Mouse (Mus musculus): Measurements from ENCODE around the gene Galnt9. TPM values are rescaled to one million over a fixed set of nuclear protein-coding genes. Genes with fewer than 3 reads are reported as not detected.

Galnt9 gene
- total and polyA plus RNA-seq, 2 experiments: 0.05 TPM; not detected in 1

DNA sequence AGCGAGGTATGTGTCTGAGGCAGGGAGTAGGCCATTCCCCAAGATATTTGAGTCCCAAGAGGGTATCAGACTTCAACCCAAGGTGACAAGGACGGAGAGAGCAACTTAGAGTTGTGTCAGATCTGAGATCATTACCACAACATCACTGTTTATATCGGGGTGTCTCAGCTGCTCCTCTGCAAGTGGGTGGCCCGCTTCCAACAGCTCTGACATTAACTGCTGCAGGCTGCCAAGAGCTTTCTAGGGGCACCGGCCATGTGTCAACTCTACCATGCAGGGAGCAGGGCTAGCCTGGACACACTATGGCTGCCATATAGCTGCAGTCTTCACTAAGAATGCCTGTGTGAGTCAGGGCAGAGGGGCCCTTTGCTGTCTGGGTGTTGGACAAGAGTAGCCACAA is 65.7 kb downstream of the Galnt9 start:
- DNase-seq (ENCODE audit: extremely low read depth, low read depth, low spot score): no peak
- Histone ChIP-seq H3K4me1 (ENCODE audit: control insufficient read depth, insufficient read depth, low read length) (no peaks in the 10 kb centered on the region), H3K9ac (ENCODE audit: low read depth, low read length) (no peak overlapping the region), H3K36me3 (ENCODE audit: control insufficient read depth, insufficient read depth, low read length) (no peaks in the 10 kb centered on the region), H3K27me3 (ENCODE audit: control insufficient read depth, insufficient read depth, low read length) (no peaks in the 10 kb centered on the region), H3K4me3 (ENCODE audit: insufficient read depth, low read depth, low read length) (no peak overlapping the region), H3K79me2 (ENCODE audit: control insufficient read depth, insufficient read depth, low read length) (no peaks in the 10 kb centered on the region), H3K27ac (replicated peaks; ENCODE audit: insufficient read depth, low read depth, low read length) (no peak overlapping the region)
- 74% methylated on average over 5 of the region's 5 CpGs for WGBS
- TF ChIP-seq CTCF (IDR thresholded peaks at IDR 0.05; ENCODE audit: low read depth, low read length) (no peak), POLR2A (IDR thresholded peaks at IDR 0.05; ENCODE audit: extremely low read depth, insufficient read depth, low read length) (no peak)

DNA sequence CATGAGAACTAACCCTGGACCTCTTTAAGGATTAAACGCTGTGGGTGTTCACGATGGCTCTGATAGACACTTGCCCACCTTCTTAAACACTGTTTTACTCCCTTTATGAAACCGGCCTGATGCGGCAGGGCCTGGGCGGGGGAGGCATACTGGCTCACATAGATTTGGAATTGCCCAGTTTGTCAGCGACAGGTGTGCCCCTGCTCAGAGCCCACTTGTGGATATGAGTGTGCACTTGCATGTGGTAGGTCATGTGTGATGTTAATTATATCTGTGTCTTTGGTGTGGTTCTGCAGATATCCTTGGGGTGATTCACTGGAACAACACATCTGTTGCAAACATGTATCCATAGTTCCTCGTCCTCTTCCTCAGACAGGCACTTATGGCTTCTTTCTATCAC is 66.3 kb downstream of the Galnt9 start:
- Histone ChIP-seq H3K4me1 (ENCODE audit: control insufficient read depth, insufficient read depth, low read length) (no peaks in the 10 kb centered on the region), H3K79me2 (ENCODE audit: control insufficient read depth, insufficient read depth, low read length) (no peaks in the 10 kb centered on the region), H3K27me3 (ENCODE audit: control insufficient read depth, insufficient read depth, low read length) (no peaks in the 10 kb centered on the region), H3K27ac (replicated peaks; ENCODE audit: insufficient read depth, low read depth, low read length) (no peak overlapping the region), H3K9ac (ENCODE audit: low read depth, low read length) (no peak overlapping the region), H3K4me3 (ENCODE audit: insufficient read depth, low read depth, low read length) (no peak overlapping the region), H3K36me3 (ENCODE audit: control insufficient read depth, insufficient read depth, low read length) (no peaks in the 10 kb centered on the region)
- DNase-seq (ENCODE audit: extremely low read depth, low read depth, low spot score): no peak
- TF ChIP-seq POLR2A (IDR thresholded peaks at IDR 0.05; ENCODE audit: extremely low read depth, insufficient read depth, low read length) (no peak), CTCF (IDR thresholded peaks at IDR 0.05; ENCODE audit: low read depth, low read length) (no peak)
- WGBS: 89% methylated on average over 7 of the region's 7 CpGs

DNA sequence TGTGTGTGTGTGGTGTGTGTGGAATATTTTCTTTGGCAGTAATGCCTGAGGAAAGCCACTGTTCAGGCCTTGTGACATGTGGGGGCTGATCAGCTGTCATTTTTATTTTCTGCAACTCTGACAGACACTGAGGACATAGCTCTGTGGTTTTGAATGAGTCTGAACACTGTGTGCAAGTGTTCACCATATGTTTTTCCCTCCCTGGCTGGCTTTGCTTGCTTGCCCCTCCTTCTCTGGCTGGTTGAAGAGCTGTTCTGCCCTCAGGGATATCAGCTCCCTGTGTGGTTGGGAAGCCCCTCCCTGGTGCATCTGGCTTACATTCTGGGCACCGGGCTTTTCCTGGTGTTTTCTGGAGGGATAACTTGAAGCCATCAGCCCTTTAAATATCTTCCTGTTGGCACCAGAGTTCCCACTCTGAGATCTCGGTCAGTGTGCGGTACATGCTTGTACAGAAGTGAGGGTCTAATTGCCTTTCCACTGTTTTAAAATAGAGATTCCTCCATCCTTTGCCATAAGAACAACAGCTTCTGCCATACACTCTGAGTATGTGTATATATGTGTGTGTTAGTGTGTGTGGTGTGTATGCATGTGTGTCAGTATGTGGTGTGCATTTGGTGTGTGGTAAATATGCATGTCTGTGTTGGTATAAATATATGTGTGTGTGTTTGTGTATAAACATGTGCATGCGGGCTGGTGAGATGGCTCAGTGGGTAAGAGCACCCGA is 67.4 kb downstream of the Galnt9 start:
- H3K36me3 ChIP-seq (ENCODE audit: control insufficient read depth, insufficient read depth, low read length): no peaks in the 10 kb centered on the region
- no peak overlapping the region for H3K9ac ChIP-seq (ENCODE audit: low read depth, low read length)
- H3K27me3 ChIP-seq (ENCODE audit: control insufficient read depth, insufficient read depth, low read length): no peaks in the 10 kb centered on the region
- no peaks in the 10 kb centered on the region for H3K79me2 ChIP-seq (ENCODE audit: control insufficient read depth, insufficient read depth, low read length)
- no peak for DNase-seq (ENCODE audit: extremely low read depth, low read depth, low spot score)
- no peaks in the 10 kb centered on the region for H3K4me1 ChIP-seq (ENCODE audit: control insufficient read depth, insufficient read depth, low read length)
- 90% methylated on average over 5 of the region's 5 CpGs for WGBS
- H3K27ac ChIP-seq (replicated peaks; ENCODE audit: insufficient read depth, low read depth, low read length): no peak overlapping the region
- no peak overlapping the region for H3K4me3 ChIP-seq (ENCODE audit: insufficient read depth, low read depth, low read length)
- TF ChIP-seq POLR2A (IDR thresholded peaks at IDR 0.05; ENCODE audit: extremely low read depth, insufficient read depth, low read length) (no peak), CTCF (IDR thresholded peaks at IDR 0.05; ENCODE audit: low read depth, low read length) (no peak)

DNA sequence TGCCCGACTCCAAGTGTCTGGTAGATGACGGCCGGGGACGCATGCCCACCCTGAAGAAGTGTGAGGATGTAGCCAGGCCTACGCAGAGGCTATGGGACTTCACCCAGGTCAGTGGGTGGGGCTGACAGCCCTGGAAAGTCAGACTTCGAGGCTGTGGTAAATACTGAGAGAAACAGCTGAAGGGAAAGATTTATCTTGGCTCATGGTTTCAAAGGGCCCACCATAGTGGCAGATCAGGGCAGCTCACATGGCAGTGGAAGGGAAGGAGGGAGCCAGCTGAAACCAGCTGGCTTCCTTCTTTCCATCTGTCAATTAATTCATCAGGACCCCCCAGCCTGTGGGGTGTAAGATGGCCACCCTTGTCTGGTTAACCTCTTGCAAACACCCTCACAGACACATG is 75.1 kb downstream of the Galnt9 start:
- 85% methylated on average over 6 of the region's 6 CpGs for WGBS
- H3K36me3 ChIP-seq (ENCODE audit: control insufficient read depth, insufficient read depth, low read length): no peaks in the 10 kb centered on the region
- DNase-seq (ENCODE audit: extremely low read depth, low read depth, low spot score): no peak
- H3K4me3 ChIP-seq (ENCODE audit: insufficient read depth, low read depth, low read length): no peak overlapping the region
- H3K79me2 ChIP-seq (ENCODE audit: control insufficient read depth, insufficient read depth, low read length): no peaks in the 10 kb centered on the region
- H3K27me3 ChIP-seq (ENCODE audit: control insufficient read depth, insufficient read depth, low read length): no peaks in the 10 kb centered on the region
- no peak overlapping the region for H3K27ac ChIP-seq (replicated peaks; ENCODE audit: insufficient read depth, low read depth, low read length)
- H3K9ac ChIP-seq (ENCODE audit: low read depth, low read length): no peak overlapping the region
- TF ChIP-seq POLR2A (IDR thresholded peaks at IDR 0.05; ENCODE audit: extremely low read depth, insufficient read depth, low read length) (no peak), CTCF (IDR thresholded peaks at IDR 0.05; ENCODE audit: low read depth, low read length) (no peak)
- H3K4me1 ChIP-seq (ENCODE audit: control insufficient read depth, insufficient read depth, low read length): no peaks in the 10 kb centered on the region

DNA sequence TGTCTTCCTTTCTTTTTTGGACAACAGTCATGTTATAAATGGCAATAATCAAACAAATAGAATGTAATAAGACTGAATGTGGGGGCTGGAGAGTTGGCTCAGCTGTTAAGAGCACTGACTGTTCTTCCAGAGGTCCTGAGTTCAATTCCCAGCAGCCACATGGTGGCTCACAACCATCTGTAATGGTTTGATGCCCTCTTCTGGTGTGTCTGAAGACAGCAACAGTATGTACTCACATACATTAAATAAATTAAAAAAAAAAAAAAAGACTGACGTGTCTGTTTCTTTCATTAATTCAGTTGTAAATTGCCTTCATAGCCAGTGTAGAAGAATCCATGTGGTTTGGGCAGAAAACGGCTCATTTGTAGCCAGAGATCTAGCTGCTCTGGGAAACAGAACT is 80.2 kb downstream of the Galnt9 start:
- no peak for TF ChIP-seq POLR2A (IDR thresholded peaks at IDR 0.05; ENCODE audit: extremely low read depth, insufficient read depth, low read length)
- no peak for TF ChIP-seq CTCF (IDR thresholded peaks at IDR 0.05; ENCODE audit: low read depth, low read length)
- Histone ChIP-seq H3K27ac (replicated peaks; ENCODE audit: insufficient read depth, low read depth, low read length) (no peak overlapping the region), H3K4me1 (ENCODE audit: control insufficient read depth, insufficient read depth, low read length) (no peaks in the 10 kb centered on the region), H3K36me3 (ENCODE audit: control insufficient read depth, insufficient read depth, low read length) (no peaks in the 10 kb centered on the region), H3K79me2 (ENCODE audit: control insufficient read depth, insufficient read depth, low read length) (no peaks in the 10 kb centered on the region), H3K4me3 (ENCODE audit: insufficient read depth, low read depth, low read length) (no peak overlapping the region), H3K27me3 (ENCODE audit: control insufficient read depth, insufficient read depth, low read length) (no peaks in the 10 kb centered on the region), H3K9ac (ENCODE audit: low read depth, low read length) (no peak overlapping the region)
- 79% methylated on average over 2 of the region's 2 CpGs for WGBS
- DNase-seq (ENCODE audit: extremely low read depth, low read depth, low spot score): no peak

DNA sequence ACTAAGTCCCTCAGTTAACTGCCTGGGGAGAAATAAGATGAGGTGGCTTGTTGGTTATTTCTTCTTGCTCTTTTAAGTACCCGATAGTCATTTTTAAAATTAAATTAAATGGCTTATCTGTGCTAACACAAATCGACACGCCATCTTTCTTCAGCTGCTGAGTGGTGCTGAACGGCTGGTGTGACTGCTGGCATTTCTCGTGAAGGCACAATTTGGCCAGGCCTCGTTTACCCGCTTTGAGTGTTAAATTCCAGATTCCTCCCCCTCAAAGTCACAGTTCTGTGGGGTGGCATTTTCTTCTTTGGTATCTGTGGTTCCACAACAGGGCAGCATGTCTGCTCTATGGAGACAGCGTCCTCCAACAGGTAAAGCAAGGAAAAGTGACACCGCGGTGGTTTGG is 83.2 kb downstream of the Galnt9 start:
- WGBS: 80% methylated on average over 10 of the region's 10 CpGs
- Histone ChIP-seq H3K36me3 (ENCODE audit: control insufficient read depth, insufficient read depth, low read length) (no peaks in the 10 kb centered on the region), H3K4me3 (ENCODE audit: insufficient read depth, low read depth, low read length) (no peak overlapping the region), H3K27me3 (ENCODE audit: control insufficient read depth, insufficient read depth, low read length) (no peaks in the 10 kb centered on the region), H3K79me2 (ENCODE audit: control insufficient read depth, insufficient read depth, low read length) (no peaks in the 10 kb centered on the region), H3K27ac (replicated peaks; ENCODE audit: insufficient read depth, low read depth, low read length) (no peak overlapping the region), H3K9ac (ENCODE audit: low read depth, low read length) (no peak overlapping the region), H3K4me1 (ENCODE audit: control insufficient read depth, insufficient read depth, low read length) (no peaks in the 10 kb centered on the region)
- no peak for TF ChIP-seq CTCF (IDR thresholded peaks at IDR 0.05; ENCODE audit: low read depth, low read length)
- TF ChIP-seq POLR2A (IDR thresholded peaks at IDR 0.05; ENCODE audit: extremely low read depth, insufficient read depth, low read length): no peak
- DNase-seq (ENCODE audit: extremely low read depth, low read depth, low spot score): no peak
